Mouse (Mus musculus) limb, embryonic 10.5 days (tissue): ENCODE results near the gene Ccdc32. TPM values are rescaled to one million over a fixed set of nuclear protein-coding genes. Genes with fewer than 3 reads are reported as not detected.
"Not testable (repeated sequence)": the region's sequence is repeated elsewhere in the genome, so short reads cannot be mapped to it uniquely, and the experiment has no call there.

Experiments used
- DNase-seq: peaks from one replicate; pipeline ENCODE4 v3.0.0-alpha.2; 2017; ENCODE audit warnings: low spot score
- H3K27ac ChIP-seq: fragments of 300-500 bp; sonication (generic); 2 replicates; pipeline ENCODE4 v1.5.1; 2016; ENCODE audit warnings: mild to moderate bottlenecking
- H3K27me3 ChIP-seq: fragments of 300-500 bp; sonication (generic); 2 replicates; pipeline ENCODE4 v1.6.1; 2016; ENCODE audit warnings: low read depth, mild to moderate bottlenecking; ENCODE audit not compliant: poor library complexity, severe bottlenecking
- H3K36me3 ChIP-seq: fragments of 300-500 bp; sonication (generic); 2 replicates; pipeline ENCODE4 v1.6.1; 2016; ENCODE audit warnings: mild to moderate bottlenecking, moderate library complexity
- H3K4me1 ChIP-seq: fragments of 300-500 bp; sonication (generic); 2 replicates; pipeline ENCODE4 v1.6.1; 2016
- H3K4me3 ChIP-seq: fragments of 300-500 bp; sonication (generic); 2 replicates; pipeline ENCODE4 v1.5.1; 2016; ENCODE audit warnings: mild to moderate bottlenecking, moderate library complexity
- H3K9me3 ChIP-seq: fragments of 300-500 bp; sonication (generic); replicated peaks from 2 replicates; pipeline ENCODE4 v1.6.1; 2016; ENCODE audit warnings: mild to moderate bottlenecking
- WGBS: fragments of 180-500 bp; shearing (Covaris S2); methylation state at CpG from one replicate; pipeline ENCODE4 v1.1.7; 2016; 5-methylcytosine and 5-hydroxymethylcytosine counted together
- polyA plus RNA-seq: library from polyadenylated mRNA; unstranded; fragments of >200 nt; fragmentation: Nextera tagmentation; extraction: Ambion mirVana; gene quantifications from 2 replicates; pipeline ENCODE4 v1.2.1, GENCODE M21; 2016

Gene Ccdc32
- polyA plus RNA-seq, 1 experiment from 2014 or later = 19.7 TPM

DNA sequence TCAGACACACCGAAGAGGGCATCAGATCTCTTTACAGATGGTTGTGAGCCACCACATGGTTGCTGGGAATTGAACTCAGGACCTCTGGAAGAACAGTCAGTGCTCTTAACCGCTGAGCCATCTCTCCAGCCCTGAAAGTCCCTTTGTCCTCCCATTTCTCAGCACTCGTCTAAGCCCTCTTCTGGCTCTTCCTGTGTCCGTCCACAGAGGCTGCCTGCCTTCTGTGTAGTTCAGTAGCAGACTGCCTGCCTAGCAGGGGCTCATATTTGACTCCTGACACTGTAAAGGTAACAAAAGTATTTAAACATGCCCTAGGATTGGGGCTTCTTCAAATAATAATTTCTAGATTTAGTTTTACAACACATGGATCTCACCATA lies 4.0 kb downstream of the Ccdc32 start:
- DNase-seq = no peak
- WGBS = 86% methylated on average over 4 of the region's 4 CpGs
- Histone ChIP-seq H3K27ac (no peak overlapping the region), H3K9me3 (no peaks in the 10 kb centered on the region), H3K4me1 (peaks cover 14% of the 10 kb centered on the region), H3K27me3 (no peaks in the 10 kb centered on the region), H3K4me3 (no peak overlapping the region), H3K36me3 (peaks cover 32% of the 10 kb centered on the region)

DNA sequence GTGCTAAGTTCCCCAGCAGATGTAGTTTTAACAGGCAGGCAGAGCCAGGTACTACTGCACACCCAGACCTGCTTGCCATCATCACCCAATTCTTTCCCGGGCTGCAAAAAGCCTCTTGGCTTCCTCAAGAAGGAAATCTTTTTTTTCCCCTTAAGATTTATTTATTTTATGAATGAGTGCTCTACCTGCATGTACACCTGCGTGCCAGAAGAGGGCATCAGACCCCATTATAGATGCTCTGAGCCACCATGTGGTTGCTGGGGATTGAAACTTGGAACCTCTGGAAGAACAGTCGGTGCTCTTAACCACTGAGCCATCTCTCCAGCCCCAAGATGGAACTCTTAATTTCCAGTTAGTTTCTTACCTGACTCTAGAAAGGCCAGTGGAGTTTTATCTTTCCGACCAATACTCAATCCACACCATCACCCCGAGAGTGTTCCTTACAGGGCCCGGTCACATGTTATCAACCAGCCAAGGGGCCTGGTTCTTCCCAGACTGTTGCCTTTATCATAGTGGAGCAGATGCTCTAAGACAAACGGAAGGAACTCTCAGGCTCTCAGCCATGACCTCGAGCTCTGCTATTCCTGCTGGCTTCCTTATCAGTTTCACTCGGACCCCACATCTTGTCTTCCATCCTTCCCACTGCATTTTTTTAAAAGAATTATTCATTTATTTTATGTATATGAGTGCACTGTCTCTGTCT lies 4.5 kb downstream of the Ccdc32 start:
- WGBS = 76% methylated on average over 9 of the region's 9 CpGs
- peaks cover 32% of the 10 kb centered on the region for H3K36me3 ChIP-seq
- H3K4me1 ChIP-seq = peaks cover 14% of the 10 kb centered on the region
- H3K27me3 ChIP-seq = no peaks in the 10 kb centered on the region
- no peak overlapping the region for H3K27ac ChIP-seq
- no peaks in the 10 kb centered on the region for H3K9me3 ChIP-seq
- DNase-seq = no peak
- no peak overlapping the region for H3K4me3 ChIP-seq

GRCm38 (mm10) chr2:119023154-119023660 lies 6.0 kb downstream of the Ccdc32 start:
- no peak overlapping the region for H3K27ac ChIP-seq
- H3K4me1 ChIP-seq = peaks cover 15% of the 10 kb centered on the region
- no peaks in the 10 kb centered on the region for H3K9me3 ChIP-seq
- DNase-seq = no peak
- H3K36me3 ChIP-seq = peaks cover 38% of the 10 kb centered on the region
- H3K4me3 ChIP-seq = no peak overlapping the region
- 94% methylated on average over 6 of the region's 6 CpGs for WGBS
- no peaks in the 10 kb centered on the region for H3K27me3 ChIP-seq

- H3K4me3 ChIP-seq = no peak overlapping the region
- no peaks in the 10 kb centered on the region for H3K27me3 ChIP-seq
- H3K27ac ChIP-seq = no peak overlapping the region
- no peaks in the 10 kb centered on the region for H3K9me3 ChIP-seq
- H3K4me1 ChIP-seq = peaks cover 15% of the 10 kb centered on the region
- 53% methylated on average over 4 of the region's 4 CpGs for WGBS
- no peak for DNase-seq
- peaks cover 42% of the 10 kb centered on the region for H3K36me3 ChIP-seq
Measured at GRCm38 (mm10) chr2:119019538-119019937, 9.7 kb downstream of the Ccdc32 start.

GRCm38 (mm10) chr2:119019131-119019530 lies 10.1 kb downstream of the Ccdc32 start:
- Histone ChIP-seq H3K36me3 (peaks cover 42% of the 10 kb centered on the region), H3K27me3 (no peaks in the 10 kb centered on the region), H3K4me1 (peaks cover 15% of the 10 kb centered on the region), H3K27ac (peak overlapping the region; percentile 5; the same call in 1 of the 2 replicates), H3K4me3 (peak overlapping the region; percentile 34), H3K9me3 (no peaks in the 10 kb centered on the region)
- DNase-seq = peak; percentile 38
- 4% methylated on average over 5 of the region's 5 CpGs for WGBS

GRCm38 (mm10) chr2:119018391-119019122 lies 10.6 kb downstream of the Ccdc32 start:
- Histone ChIP-seq H3K4me3 (peak overlapping the region; percentile 34), H3K36me3 (peaks cover 41% of the 10 kb centered on the region), H3K4me1 (peaks cover 15% of the 10 kb centered on the region), H3K9me3 (no peaks in the 10 kb centered on the region), H3K27ac (peak overlapping the region; percentile 5; the same call in 1 of the 2 replicates), H3K27me3 (no peaks in the 10 kb centered on the region)
- WGBS = 46% methylated on average over 22 of the region's 22 CpGs
- peak; percentile 62 for DNase-seq

DNA sequence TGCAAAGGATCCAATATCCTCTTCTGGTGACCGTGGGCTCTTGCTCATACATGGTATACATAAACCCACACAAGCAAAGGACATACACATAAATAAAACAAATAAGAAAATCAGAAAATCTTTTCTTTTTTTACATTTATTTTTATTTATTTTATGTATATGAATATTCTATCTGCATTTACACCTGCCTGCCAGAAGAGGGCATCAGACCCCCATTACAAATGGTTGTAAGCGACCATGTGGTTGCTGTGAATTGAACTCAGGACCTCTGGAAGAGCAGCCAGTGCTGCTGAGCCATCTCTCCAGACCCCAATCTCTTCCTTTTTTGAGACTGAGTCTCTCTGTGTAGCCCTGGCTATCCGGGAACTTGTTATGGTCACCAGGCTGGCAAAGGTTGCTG lies 11.5 kb downstream of the Ccdc32 start:
- DNase-seq = no peak
- H3K4me1 ChIP-seq = peaks cover 15% of the 10 kb centered on the region
- no peaks in the 10 kb centered on the region for H3K27me3 ChIP-seq
- no peak overlapping the region for H3K4me3 ChIP-seq
- WGBS = 97% methylated on average over 3 of the region's 3 CpGs
- H3K9me3 ChIP-seq = no peaks in the 10 kb centered on the region
- no peak overlapping the region for H3K27ac ChIP-seq
- H3K36me3 ChIP-seq = peaks cover 37% of the 10 kb centered on the region

GRCm38 (mm10) chr2:119016312-119016711 lies 12.9 kb downstream of the Ccdc32 start:
- H3K27me3 ChIP-seq, H3K27ac ChIP-seq, H3K4me3 ChIP-seq, DNase-seq, H3K9me3 ChIP-seq: not testable (repeated sequence)
- WGBS = 84% methylated on average over 4 of the region's 4 CpGs
- H3K4me1 ChIP-seq = peaks cover 15% of the 10 kb centered on the region
- H3K36me3 ChIP-seq = peaks cover 23% of the 10 kb centered on the region

DNA sequence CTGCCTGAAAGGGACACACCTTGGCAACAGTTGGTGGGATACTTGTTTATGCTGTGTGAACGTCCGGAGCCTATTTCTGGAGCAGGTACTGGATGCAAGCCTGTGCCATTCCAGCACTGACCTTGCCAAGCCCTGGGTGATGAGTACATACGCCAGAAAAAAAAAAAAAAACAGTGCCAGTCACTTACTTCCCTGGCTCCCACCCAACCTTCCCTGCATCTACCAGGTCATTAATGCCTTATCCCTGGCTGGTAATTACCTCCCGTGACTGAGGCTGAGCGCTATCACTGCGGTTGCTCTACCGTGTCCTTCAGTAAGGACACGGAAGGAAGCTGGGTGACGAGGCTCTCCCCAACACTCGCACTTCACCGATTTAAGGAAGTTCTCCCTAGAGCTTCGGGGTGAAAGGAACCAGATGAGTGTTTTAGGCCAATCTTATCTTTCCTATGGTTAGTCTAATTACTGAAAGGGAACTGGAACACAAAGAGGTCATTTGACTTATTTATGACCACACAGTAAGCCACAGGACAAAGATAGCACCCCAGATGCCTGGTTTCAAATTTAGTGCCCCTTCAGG lies 13.5 kb downstream of the Ccdc32 start:
- no peak overlapping the region for H3K27ac ChIP-seq
- H3K9me3 ChIP-seq = no peaks in the 10 kb centered on the region
- 75% methylated on average over 12 of the region's 12 CpGs for WGBS
- no peak for DNase-seq
- peaks cover 15% of the 10 kb centered on the region for H3K4me1 ChIP-seq
- no peaks in the 10 kb centered on the region for H3K27me3 ChIP-seq
- no peak overlapping the region for H3K4me3 ChIP-seq
- H3K36me3 ChIP-seq = peaks cover 17% of the 10 kb centered on the region

GRCm38 (mm10) chr2:119014989-119015388 lies 14.2 kb downstream of the Ccdc32 start:
- peaks cover 17% of the 10 kb centered on the region for H3K36me3 ChIP-seq

GRCm38 (mm10) chr2:119009376-119009775 lies 19.8 kb downstream of the Ccdc32 start:
- Histone ChIP-seq H3K27ac (no peak overlapping the region), H3K9me3 (no peaks in the 10 kb centered on the region), H3K27me3 (no peaks in the 10 kb centered on the region), H3K36me3 (no peaks in the 10 kb centered on the region), H3K4me1 (no peaks in the 10 kb centered on the region; the same call in 1 of the 2 replicates), H3K4me3 (no peak overlapping the region)
- no peak for DNase-seq
- WGBS = 98% methylated on average over 2 of the region's 2 CpGs

More at GRCm38 (mm10) chr2:119014989-119015388, 14.2 kb downstream of the Ccdc32 start:
- DNase-seq = no peak
- 77% methylated on average over 7 of the region's 7 CpGs for WGBS
- Histone ChIP-seq H3K4me3 (no peak overlapping the region), H3K27me3 (no peaks in the 10 kb centered on the region), H3K9me3 (no peaks in the 10 kb centered on the region), H3K4me1 (peaks cover 15% of the 10 kb centered on the region), H3K27ac (no peak overlapping the region)

GRCm38 (mm10) chr2:119006886-119007285 lies 22.3 kb downstream of the Ccdc32 start:
- 91% methylated on average over 7 of the region's 7 CpGs for WGBS

More at GRCm38 (mm10) chr2:119006886-119007285, 22.3 kb downstream of the Ccdc32 start:
- Histone ChIP-seq H3K9me3 (no peaks in the 10 kb centered on the region), H3K36me3 (no peaks in the 10 kb centered on the region), H3K4me3 (no peak overlapping the region), H3K4me1 (no peaks in the 10 kb centered on the region; the same call in 1 of the 2 replicates), H3K27me3 (no peaks in the 10 kb centered on the region), H3K27ac (no peak overlapping the region)
- DNase-seq = no peak
